8 mouse cellular contexts compared by ENCODE assay signal in the genomic region with DNA sequence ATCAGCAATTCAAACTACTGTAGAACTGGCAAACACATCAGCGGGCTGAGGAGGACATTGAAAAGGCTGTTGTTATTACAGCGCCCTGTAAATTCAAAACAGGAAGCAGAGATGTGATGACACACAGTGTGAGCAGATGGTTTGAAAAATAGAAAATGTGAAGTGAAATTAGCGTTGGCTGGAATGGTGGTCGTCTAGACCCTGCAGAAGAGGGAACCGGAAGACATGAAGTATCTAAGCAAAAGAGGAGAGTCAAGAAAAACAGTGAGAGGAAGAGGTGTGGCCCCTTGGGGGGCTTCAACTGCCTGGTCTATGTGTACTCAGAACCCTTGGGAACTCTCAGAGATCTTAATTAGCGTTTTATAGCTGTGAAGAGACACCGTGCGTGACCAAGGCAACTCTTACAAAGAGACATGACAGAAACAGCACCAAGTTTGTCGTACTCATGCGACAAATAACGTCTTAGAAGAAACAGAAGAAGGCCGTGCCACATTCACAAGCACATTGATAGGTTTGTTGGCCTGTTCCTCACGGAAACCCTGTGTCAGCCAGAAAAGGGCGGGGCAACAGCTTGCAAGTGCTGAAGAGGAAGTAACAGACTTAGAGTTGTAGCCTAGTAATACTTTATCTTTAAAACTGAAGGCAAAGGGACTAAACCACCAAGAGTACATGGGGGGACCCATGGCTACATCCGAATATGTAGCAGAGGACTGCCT.
DNase-seq lines count a peak whose midpoint lies in the region; ATAC-seq and TF ChIP-seq lines count a peak whose summit lies in the region.

No protein-coding gene starts in this region.

- no peaks in the 10 kb centered on the region for H3K4me1 ChIP-seq in forebrain, postnatal 0 days (ENCODE audit: insufficient read depth)
- no peaks in the 10 kb centered on the region for H3K4me1 ChIP-seq in forebrain, embryonic 15.5 days
- no peaks in the 10 kb centered on the region for H3K4me1 ChIP-seq in liver, embryonic 15.5 days (replicated peaks)

- no peak overlapping the region for H3K4me2 ChIP-seq in forebrain, postnatal 0 days (ENCODE audit: low read depth)
- H3K4me2 ChIP-seq in forebrain, embryonic 15.5 days (replicated peaks) = no peak overlapping the region
- H3K4me2 ChIP-seq in liver, embryonic 15.5 days = no peak overlapping the region

- H3K9ac ChIP-seq in forebrain, postnatal 0 days = no peak overlapping the region
- H3K9ac ChIP-seq in forebrain, embryonic 15.5 days (replicated peaks) = no peak overlapping the region
- H3K9ac ChIP-seq in liver, embryonic 15.5 days = no peak overlapping the region

- H3K4me3 ChIP-seq in forebrain, postnatal 0 days (ENCODE audit: low read depth, low read length) = no peak overlapping the region
- no peak overlapping the region for H3K4me3 ChIP-seq in forebrain, embryonic 15.5 days
- H3K4me3 ChIP-seq in liver, embryonic 15.5 days (replicated peaks) = no peak overlapping the region

- no peak for DNase-seq in forebrain, postnatal 0 days
- peak; percentile 55 to 56 for DNase-seq in heart, adult 9 months (ENCODE audit: low spot score in 2 of 2)
- peak; percentile 91 to 94 for DNase-seq in spleen, postnatal 36 days (ENCODE audit: low spot score in 2 of 2)
- no peak for DNase-seq in embryo, embryonic 11 days
- DNase-seq in cerebellum, adult 11-12 months = no peak

- no peaks in the 10 kb centered on the region for H3K36me3 ChIP-seq in forebrain, postnatal 0 days (ENCODE audit: insufficient read depth)
- no peaks in the 10 kb centered on the region for H3K36me3 ChIP-seq in forebrain, embryonic 15.5 days
- no peaks in the 10 kb centered on the region for H3K36me3 ChIP-seq in liver, embryonic 15.5 days (replicated peaks)

- no peak overlapping the region for H3K27ac ChIP-seq in forebrain, postnatal 0 days (ENCODE audit: low read depth, low read length)
- no peak overlapping the region for H3K27ac ChIP-seq in forebrain, embryonic 15.5 days (replicated peaks)
- peak overlapping the region; percentile 38; the same call in 1 of the 2 replicates for H3K27ac ChIP-seq in liver, embryonic 15.5 days (replicated peaks)

- no peak for TF ChIP-seq CTCF in forebrain, postnatal 0 days (IDR thresholded peaks at IDR 0.05; ENCODE audit: low read depth)

- WGBS in forebrain, postnatal 0 days = 76% methylated on average over 15 of the region's 15 CpGs
- WGBS in forebrain, embryonic 15.5 days = 83% methylated on average over 15 of the region's 15 CpGs
- 37% methylated on average over 15 of the region's 15 CpGs for WGBS in liver, embryonic 15.5 days (ENCODE audit: insufficient replicate concordance)

- H3K27me3 ChIP-seq in forebrain, postnatal 0 days (ENCODE audit: insufficient read depth, low read length) = no peaks in the 10 kb centered on the region
- H3K27me3 ChIP-seq in forebrain, embryonic 15.5 days = no peaks in the 10 kb centered on the region
- no peaks in the 10 kb centered on the region for H3K27me3 ChIP-seq in liver, embryonic 15.5 days

- ATAC-seq in forebrain, postnatal 0 days = peak; percentile 53
- ATAC-seq in forebrain, embryonic 15.5 days (replicated peaks) = no peak
- peak; percentile 76 for ATAC-seq in CD4-positive, CD25-positive, alpha-beta regulatory T cell, adult 4 months
- ATAC-seq in liver, embryonic 15.5 days (ENCODE audit: insufficient read depth) = no peak

- no peaks in the 10 kb centered on the region for H3K9me3 ChIP-seq in forebrain, postnatal 0 days (ENCODE audit: low read length)
- no peaks in the 10 kb centered on the region for H3K9me3 ChIP-seq in forebrain, embryonic 15.5 days
- no peaks in the 10 kb centered on the region for H3K9me3 ChIP-seq in liver, embryonic 15.5 days (replicated peaks)

Comparison
In these comparisons a context has a peak if more than half of its experiments do, and no peak if none do; other contexts are left out.
1. ATAC-seq: peak in forebrain, postnatal 0 days (single experiment) and CD4-positive, CD25-positive, alpha-beta regulatory T cell, adult 4 months (single experiment); none in forebrain, embryonic 15.5 days (single experiment) and liver, embryonic 15.5 days (single experiment).
2. DNase-seq: peak in heart, adult 9 months (2 of 2) and spleen, postnatal 36 days (2 of 2); none in forebrain, postnatal 0 days (single experiment), embryo, embryonic 11 days (single experiment) and cerebellum, adult 11-12 months (single experiment).